Mouse (Mus musculus) stomach, postnatal 0 days (tissue): Measurements from ENCODE around the gene Dlat.

Source experiments
- CTCF ChIP-seq: IDR thresholded peaks from 2 replicates; pipeline ENCODE4 v1.5.1; 2016; ENCODE audit warnings: antibody characterized with exemption, low read depth, mild to moderate bottlenecking, moderate library complexity
- EP300 ChIP-seq: optimal IDR thresholded peaks from 2 replicates; pipeline ENCODE3; 2016; ENCODE audit warnings: antibody characterized with exemption

DNA sequence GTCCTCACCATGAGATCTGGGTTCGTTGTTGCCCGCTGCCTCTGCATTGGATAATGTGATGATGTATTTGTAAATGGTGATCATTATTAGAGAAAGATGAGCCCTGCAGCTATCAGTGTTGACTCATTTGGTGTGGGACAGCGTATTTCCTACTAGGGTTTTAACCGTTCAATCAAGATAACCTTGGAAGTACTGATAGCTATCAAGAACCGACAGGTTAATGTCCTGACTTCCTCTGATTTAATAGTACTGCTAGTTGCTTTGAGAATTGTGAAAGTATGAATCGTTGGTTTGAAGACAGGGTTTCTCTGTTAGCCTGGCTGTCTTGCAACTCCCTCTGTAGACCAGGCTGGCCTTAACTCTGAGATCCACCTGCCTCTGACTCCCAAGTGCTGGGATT is 55.2 kb downstream of the Dlat start:
- TF ChIP-seq CTCF: no peak
- TF ChIP-seq EP300: no peak
